Mouse (Mus musculus): ENCODE results near the gene Gm10392. TPM values are rescaled to one million over a fixed set of nuclear protein-coding genes. Genes with fewer than 3 reads are reported as not detected.

The Gm10392 gene
- polyA plus RNA-seq, 1 experiment from 2014 or later: 0.26 TPM

- Histone ChIP-seq H3K27ac (ENCODE audit: low read length) (no peak overlapping the region), H3K27me3 (ENCODE audit: control insufficient read depth, insufficient read depth, low read length) (no peaks in the 10 kb centered on the region), H3K4me2 (ENCODE audit: low read depth, low read length) (no peak overlapping the region), H3K4me3 (ENCODE audit: low read length) (no peak overlapping the region), H3K9me3 (replicated peaks; ENCODE audit: control insufficient read depth, low read length) (no peaks in the 10 kb centered on the region), H3K9ac (ENCODE audit: low read length) (no peak overlapping the region), H3K4me1 (ENCODE audit: control insufficient read depth, insufficient read depth, low read length) (peaks cover 36% of the 10 kb centered on the region), H3K36me3 (ENCODE audit: control insufficient read depth, insufficient read depth) (peaks cover 3% of the 10 kb centered on the region)
- 74% methylated on average over 5 of the region's 5 CpGs for WGBS
- ATAC-seq (replicated peaks; ENCODE audit: extremely low read depth, insufficient read depth, low FRiP score): no peak
Measured at GRCm38 (mm10) chr11:77511336-77511735, 7.7 kb downstream of the Gm10392 start.

GRCm38 (mm10) chr11:77508068-77509021 is 10.7 kb downstream of the Gm10392 start:
- Histone ChIP-seq H3K4me1 (ENCODE audit: control insufficient read depth, insufficient read depth, low read length) (peaks cover 17% of the 10 kb centered on the region), H3K27me3 (ENCODE audit: control insufficient read depth, insufficient read depth, low read length) (no peaks in the 10 kb centered on the region), H3K4me3 (ENCODE audit: low read length) (peak overlapping the region; percentile 60), H3K27ac (ENCODE audit: low read length) (peak overlapping the region; percentile 73), H3K36me3 (ENCODE audit: control insufficient read depth, insufficient read depth) (peaks cover 29% of the 10 kb centered on the region), H3K4me2 (ENCODE audit: low read depth, low read length) (peak overlapping the region; percentile 92), H3K9ac (ENCODE audit: low read length) (peak overlapping the region; percentile 79), H3K9me3 (replicated peaks; ENCODE audit: control insufficient read depth, low read length) (no peaks in the 10 kb centered on the region)
- ATAC-seq (replicated peaks; ENCODE audit: extremely low read depth, insufficient read depth, low FRiP score): peak; percentile 61
- WGBS: 20% methylated on average over 49 of the region's 49 CpGs

- no peak overlapping the region for H3K4me2 ChIP-seq (ENCODE audit: low read depth, low read length)
- H3K4me3 ChIP-seq (ENCODE audit: low read length): no peak overlapping the region
- ATAC-seq (replicated peaks; ENCODE audit: extremely low read depth, insufficient read depth, low FRiP score): no peak; the same call in 1 of the 2 replicates
- peaks cover 37% of the 10 kb centered on the region for H3K36me3 ChIP-seq (ENCODE audit: control insufficient read depth, insufficient read depth)
- 76% methylated on average over 4 of the region's 4 CpGs for WGBS
- no peaks in the 10 kb centered on the region for H3K9me3 ChIP-seq (replicated peaks; ENCODE audit: control insufficient read depth, low read length)
- no peaks in the 10 kb centered on the region for H3K27me3 ChIP-seq (ENCODE audit: control insufficient read depth, insufficient read depth, low read length)
- 0 out of 2 replicates have a peak overlapping the region, but pooled peaks have one; percentile 24 for H3K27ac ChIP-seq (ENCODE audit: low read length)
- peaks cover 18% of the 10 kb centered on the region for H3K4me1 ChIP-seq (ENCODE audit: control insufficient read depth, insufficient read depth, low read length)
- H3K9ac ChIP-seq (ENCODE audit: low read length): no peak overlapping the region
Measured at GRCm38 (mm10) chr11:77507426-77507825, 11.6 kb downstream of the Gm10392 start.

- 86% methylated on average over 6 of the region's 6 CpGs for WGBS
- no peak overlapping the region for H3K9ac ChIP-seq (ENCODE audit: low read length)
- H3K27ac ChIP-seq (ENCODE audit: low read length): no peak overlapping the region
- H3K4me1 ChIP-seq (ENCODE audit: control insufficient read depth, insufficient read depth, low read length): peaks cover 15% of the 10 kb centered on the region
- no peak for ATAC-seq (replicated peaks; ENCODE audit: extremely low read depth, insufficient read depth, low FRiP score)
- H3K27me3 ChIP-seq (ENCODE audit: control insufficient read depth, insufficient read depth, low read length): no peaks in the 10 kb centered on the region
- no peak overlapping the region for H3K4me2 ChIP-seq (ENCODE audit: low read depth, low read length)
- peaks cover 37% of the 10 kb centered on the region for H3K36me3 ChIP-seq (ENCODE audit: control insufficient read depth, insufficient read depth)
- H3K4me3 ChIP-seq (ENCODE audit: low read length): no peak overlapping the region
- H3K9me3 ChIP-seq (replicated peaks; ENCODE audit: control insufficient read depth, low read length): no peaks in the 10 kb centered on the region
Measured at GRCm38 (mm10) chr11:77506941-77507340, 12.1 kb downstream of the Gm10392 start.

GRCm38 (mm10) chr11:77506273-77506672 is 12.7 kb downstream of the Gm10392 start:
- 82% methylated on average over 14 of the region's 14 CpGs for WGBS
- peaks cover 13% of the 10 kb centered on the region for H3K4me1 ChIP-seq (ENCODE audit: control insufficient read depth, insufficient read depth, low read length)

GRCm38 (mm10) chr11:77505291-77505980 is 13.6 kb downstream of the Gm10392 start:
- no peak for ATAC-seq (replicated peaks; ENCODE audit: extremely low read depth, insufficient read depth, low FRiP score)
- WGBS: 85% methylated on average over 22 of the region's 22 CpGs
- H3K36me3 ChIP-seq (ENCODE audit: control insufficient read depth, insufficient read depth): peaks cover 38% of the 10 kb centered on the region

More at GRCm38 (mm10) chr11:77506273-77506672, 12.7 kb downstream of the Gm10392 start:
- Histone ChIP-seq H3K36me3 (ENCODE audit: control insufficient read depth, insufficient read depth) (peaks cover 37% of the 10 kb centered on the region), H3K9me3 (replicated peaks; ENCODE audit: control insufficient read depth, low read length) (no peaks in the 10 kb centered on the region), H3K27ac (ENCODE audit: low read length) (no peak overlapping the region), H3K9ac (ENCODE audit: low read length) (no peak overlapping the region), H3K27me3 (ENCODE audit: control insufficient read depth, insufficient read depth, low read length) (no peaks in the 10 kb centered on the region), H3K4me2 (ENCODE audit: low read depth, low read length) (no peak overlapping the region), H3K4me3 (ENCODE audit: low read length) (no peak overlapping the region)
- ATAC-seq (replicated peaks; ENCODE audit: extremely low read depth, insufficient read depth, low FRiP score): no peak

GRCm38 (mm10) chr11:77504377-77504776 is 14.6 kb downstream of the Gm10392 start:
- 94% methylated on average over 19 of the region's 19 CpGs for WGBS
- H3K4me3 ChIP-seq (ENCODE audit: low read length): no peak overlapping the region
- H3K27ac ChIP-seq (ENCODE audit: low read length): no peak overlapping the region
- no peak for ATAC-seq (replicated peaks; ENCODE audit: extremely low read depth, insufficient read depth, low FRiP score)
- no peak overlapping the region for H3K4me2 ChIP-seq (ENCODE audit: low read depth, low read length)
- no peak overlapping the region for H3K9ac ChIP-seq (ENCODE audit: low read length)
- H3K36me3 ChIP-seq (ENCODE audit: control insufficient read depth, insufficient read depth): peaks cover 48% of the 10 kb centered on the region
- H3K27me3 ChIP-seq (ENCODE audit: control insufficient read depth, insufficient read depth, low read length): no peaks in the 10 kb centered on the region
- H3K4me1 ChIP-seq (ENCODE audit: control insufficient read depth, insufficient read depth, low read length): peaks cover 13% of the 10 kb centered on the region
- no peaks in the 10 kb centered on the region for H3K9me3 ChIP-seq (replicated peaks; ENCODE audit: control insufficient read depth, low read length)

More at GRCm38 (mm10) chr11:77505291-77505980, 13.6 kb downstream of the Gm10392 start:
- no peak overlapping the region for H3K4me2 ChIP-seq (ENCODE audit: low read depth, low read length)
- no peak overlapping the region for H3K27ac ChIP-seq (ENCODE audit: low read length)
- H3K9ac ChIP-seq (ENCODE audit: low read length): no peak overlapping the region
- no peak overlapping the region for H3K4me3 ChIP-seq (ENCODE audit: low read length)
- H3K9me3 ChIP-seq (replicated peaks; ENCODE audit: control insufficient read depth, low read length): no peaks in the 10 kb centered on the region
- peaks cover 13% of the 10 kb centered on the region for H3K4me1 ChIP-seq (ENCODE audit: control insufficient read depth, insufficient read depth, low read length)
- H3K27me3 ChIP-seq (ENCODE audit: control insufficient read depth, insufficient read depth, low read length): no peaks in the 10 kb centered on the region

GRCm38 (mm10) chr11:77503511-77503910 is 15.5 kb downstream of the Gm10392 start:
- peaks cover 15% of the 10 kb centered on the region for H3K4me1 ChIP-seq (ENCODE audit: control insufficient read depth, insufficient read depth, low read length)
- no peak overlapping the region for H3K4me3 ChIP-seq (ENCODE audit: low read length)
- peaks cover 50% of the 10 kb centered on the region for H3K36me3 ChIP-seq (ENCODE audit: control insufficient read depth, insufficient read depth)
- no peak overlapping the region for H3K4me2 ChIP-seq (ENCODE audit: low read depth, low read length)
- no peaks in the 10 kb centered on the region for H3K9me3 ChIP-seq (replicated peaks; ENCODE audit: control insufficient read depth, low read length)
- ATAC-seq (replicated peaks; ENCODE audit: extremely low read depth, insufficient read depth, low FRiP score): no peak; the same call in 1 of the 2 replicates
- H3K27ac ChIP-seq (ENCODE audit: low read length): no peak overlapping the region
- no peaks in the 10 kb centered on the region for H3K27me3 ChIP-seq (ENCODE audit: control insufficient read depth, insufficient read depth, low read length)
- WGBS: 67% methylated on average over 3 of the region's 3 CpGs
- no peak overlapping the region; the same call in 1 of the 2 replicates for H3K9ac ChIP-seq (ENCODE audit: low read length)

GRCm38 (mm10) chr11:77502481-77502880 is 16.5 kb downstream of the Gm10392 start:
- no peaks in the 10 kb centered on the region for H3K27me3 ChIP-seq (ENCODE audit: control insufficient read depth, insufficient read depth, low read length)

More at GRCm38 (mm10) chr11:77502481-77502880, 16.5 kb downstream of the Gm10392 start:
- 77% methylated on average over 6 of the region's 6 CpGs for WGBS
- Histone ChIP-seq H3K36me3 (ENCODE audit: control insufficient read depth, insufficient read depth) (peaks cover 50% of the 10 kb centered on the region), H3K4me2 (ENCODE audit: low read depth, low read length) (no peak overlapping the region), H3K9ac (ENCODE audit: low read length) (no peak overlapping the region), H3K27ac (ENCODE audit: low read length) (no peak overlapping the region), H3K4me1 (ENCODE audit: control insufficient read depth, insufficient read depth, low read length) (peaks cover 18% of the 10 kb centered on the region), H3K4me3 (ENCODE audit: low read length) (no peak overlapping the region), H3K9me3 (replicated peaks; ENCODE audit: control insufficient read depth, low read length) (no peaks in the 10 kb centered on the region)
- ATAC-seq (replicated peaks; ENCODE audit: extremely low read depth, insufficient read depth, low FRiP score): no peak
